In genomic region chr6:122592905-122593304, GRCm38 (mm10) we compare ENCODE assay signal across 1 mouse cellular context.
TF ChIP-seq lines count a peak whose summit lies in the region.

No protein-coding gene starts in this region.

TF ChIP-seq in MEL, 35 proteins besides CTCF, POLR2A, EP300 and RAD21:
- no peak for TF ChIP-seq CHD2 (IDR thresholded peaks at IDR 0.05; ENCODE audit: low read length)
- TF ChIP-seq GABPA (IDR thresholded peaks at IDR 0.05; ENCODE audit: low read depth, low read length) = no peak
- no peak for TF ChIP-seq MYC (IDR thresholded peaks at IDR 0.05; ENCODE audit: low read depth, low read length)
- TF ChIP-seq BHLHE40 (IDR thresholded peaks at IDR 0.05; ENCODE audit: borderline replicate concordance, low read depth, low read length) = no peak
- no peak for TF ChIP-seq MAZ (IDR thresholded peaks at IDR 0.05; ENCODE audit: low read depth, low read length)
- no peak for TF ChIP-seq MEF2A (IDR thresholded peaks at IDR 0.05; ENCODE audit: extremely low read depth, insufficient replicate concordance, low read depth, low read length, poor library complexity, severe bottlenecking)
- TF ChIP-seq MAX (IDR thresholded peaks at IDR 0.05; ENCODE audit: low read length) = no peak
- TF ChIP-seq MXI1 (IDR thresholded peaks at IDR 0.05; ENCODE audit: low read depth, low read length) = no peak
